Mouse (Mus musculus) cerebral cortex, adult 2 months (tissue): ENCODE results near the gene Sub1.

Experiments used
- WGBS: fragments of 180-500 bp; shearing (Covaris S2); methylation state at CpG from one replicate; pipeline ENCODE4 v1.1.7; 2018; 5-methylcytosine and 5-hydroxymethylcytosine counted together

The Sub1 gene

GRCm38 (mm10) chr15:12009712-12010601, 13.2 kb upstream of the Sub1 start:
- 64% methylated on average over 23 of the region's 23 CpGs for WGBS

- 96% methylated on average over 5 of the region's 5 CpGs for WGBS
Observed at GRCm38 (mm10) chr15:12008894-12009293, 12.1 kb upstream of the Sub1 start.

- 72% methylated on average over 13 of the region's 13 CpGs for WGBS
Observed at GRCm38 (mm10) chr15:12007971-12008800, 11.4 kb upstream of the Sub1 start.

GRCm38 (mm10) chr15:12007421-12007820, 10.6 kb upstream of the Sub1 start:
- WGBS, result 87% methylated on average over 7 of the region's 7 CpGs

- 92% methylated on average over 6 of the region's 6 CpGs for WGBS
Observed at GRCm38 (mm10) chr15:12006169-12006568, 9.4 kb upstream of the Sub1 start.

- under 1% methylated on average over 33 of the region's 33 CpGs for WGBS
Observed at GRCm38 (mm10) chr15:11995815-11996201, 975 bp downstream of the Sub1 start.

GRCm38 (mm10) chr15:11994921-11995814, 1.6 kb downstream of the Sub1 start:
- WGBS, result under 1% methylated on average over 68 of the region's 71 CpGs

GRCm38 (mm10) chr15:11994006-11994405, 2.8 kb downstream of the Sub1 start:
- 48% methylated on average over 2 of the region's 2 CpGs for WGBS

- 42% methylated on average over 3 of the region's 3 CpGs for WGBS
Observed at GRCm38 (mm10) chr15:11991552-11992113, 5.2 kb downstream of the Sub1 start.

- WGBS, result 68% methylated on average over 4 of the region's 4 CpGs
Observed at GRCm38 (mm10) chr15:11988580-11988979, 8.2 kb downstream of the Sub1 start.

GRCm38 (mm10) chr15:11987892-11988291, 8.9 kb downstream of the Sub1 start:
- 80% methylated on average over 2 of the region's 2 CpGs for WGBS

GRCm38 (mm10) chr15:11981985-11982384, 14.8 kb downstream of the Sub1 start:
- 34% methylated on average over 2 of the region's 2 CpGs for WGBS

GRCm38 (mm10) chr15:11981501-11981900, 15.3 kb downstream of the Sub1 start:
- WGBS, result 43% methylated on average over 8 of the region's 8 CpGs

GRCm38 (mm10) chr15:11978175-11978574, 18.6 kb downstream of the Sub1 start:
- 44% methylated on average over 2 of the region's 2 CpGs for WGBS

GRCm38 (mm10) chr15:11977071-11977470, 19.7 kb downstream of the Sub1 start:
- WGBS, result 66% methylated on average over 1 of the region's 1 CpGs

- 46% methylated on average over 9 of the region's 9 CpGs for WGBS
Observed at GRCm38 (mm10) chr15:11975836-11976235, 20.9 kb downstream of the Sub1 start.

- 12% methylated on average over 13 of the region's 13 CpGs for WGBS
Observed at GRCm38 (mm10) chr15:11971854-11972420, 24.8 kb downstream of the Sub1 start.

GRCm38 (mm10) chr15:11970621-11971020, 26.2 kb downstream of the Sub1 start:
- 71% methylated on average over 10 of the region's 10 CpGs for WGBS

- 63% methylated on average over 9 of the region's 9 CpGs for WGBS
Observed at GRCm38 (mm10) chr15:11968851-11969250, 27.9 kb downstream of the Sub1 start.

- WGBS, result 2% methylated on average over 4 of the region's 4 CpGs
Observed at GRCm38 (mm10) chr15:11966367-11966766, 30.4 kb downstream of the Sub1 start.
